Mouse (Mus musculus) embryo, embryonic 11 days (tissue): ENCODE data around the gene Sdccag8.

ENCODE experiments used
- DNase-seq: peaks from one replicate; pipeline ENCODE4 v3.0.0-alpha.2; 2015

Sdccag8 gene

DNA sequence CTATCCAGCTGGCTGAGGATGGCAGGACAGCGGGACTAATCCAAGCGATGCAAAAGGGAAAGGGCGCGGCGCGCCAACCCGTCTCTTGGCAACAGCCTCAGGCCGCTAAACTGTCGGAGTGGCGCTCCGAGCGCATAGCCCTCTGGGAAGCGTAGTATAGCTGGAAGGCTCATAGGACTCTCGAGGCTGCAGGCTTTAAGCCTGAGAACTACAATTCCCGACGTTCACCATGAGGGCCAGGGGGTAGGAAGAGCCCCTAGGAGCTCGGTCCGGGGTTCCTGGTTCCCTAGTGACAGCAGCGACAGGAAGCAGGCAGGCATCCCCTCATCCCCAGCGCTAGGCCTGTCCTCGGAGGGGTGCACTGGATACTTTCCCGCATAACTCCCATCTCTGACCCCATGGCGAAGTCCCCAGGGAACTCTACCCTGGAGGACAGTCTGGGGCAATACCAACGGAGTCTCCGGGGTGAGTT, at the start of gene Sdccag8:
TSS of gene Sdccag8 (plus strand) at position 70 of the 472 bp plus-strand sequence.
- DNase-seq: peak; percentile 97

GRCm38 (mm10) chr1:176774533-176774932, 39.9 kb upstream of the Sdccag8 start:
- DNase-seq: no peak

DNA sequence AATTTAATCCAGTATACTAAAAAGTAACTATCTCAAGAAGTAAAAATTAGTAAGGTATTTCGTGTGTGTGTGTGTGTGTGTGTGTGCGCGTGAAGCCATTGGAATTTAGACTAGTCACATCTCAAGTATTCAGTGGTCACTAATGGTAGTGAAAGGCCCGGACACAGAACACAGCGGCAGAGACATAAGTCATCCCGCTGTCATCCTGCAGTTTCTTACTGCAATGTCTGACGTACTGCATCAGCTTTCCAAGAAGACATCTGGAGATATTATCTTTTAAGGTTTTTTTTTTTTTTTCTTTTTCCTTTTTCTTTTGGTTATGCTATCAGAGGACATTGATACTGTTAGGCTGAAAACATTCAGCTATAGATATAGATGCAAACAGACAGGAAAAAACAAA, 25.1 kb upstream of the Sdccag8 start:
- DNase-seq: no peak

- no peak for DNase-seq
Measured at GRCm38 (mm10) chr1:176792175-176792574, 22.3 kb upstream of the Sdccag8 start.

DNA sequence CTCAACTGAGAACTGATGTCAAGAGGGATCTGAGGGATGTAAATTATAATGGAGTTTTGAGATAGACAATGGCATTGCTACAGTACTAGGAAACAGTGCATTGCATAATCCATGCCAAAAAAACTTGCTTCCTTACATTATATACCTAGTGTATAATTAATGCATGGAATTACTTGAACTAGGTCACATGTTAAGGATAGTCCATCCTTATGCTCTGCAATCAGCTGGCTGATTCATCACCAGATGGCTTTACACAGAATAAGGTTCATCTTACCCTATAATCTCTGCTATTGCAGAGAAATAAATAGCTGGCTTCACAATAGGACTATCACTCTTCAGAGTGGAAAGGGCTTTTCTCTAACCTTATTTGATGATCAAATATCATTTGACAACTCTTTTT, 15.8 kb upstream of the Sdccag8 start:
- DNase-seq: no peak

GRCm38 (mm10) chr1:176800728-176801365, 13.6 kb upstream of the Sdccag8 start:
- DNase-seq: peak; percentile 55

- DNase-seq: no peak
Measured at GRCm38 (mm10) chr1:176810161-176810560, 4.3 kb upstream of the Sdccag8 start.

- DNase-seq: no peak
Measured at GRCm38 (mm10) chr1:176811892-176812291, 2.6 kb upstream of the Sdccag8 start.

- peak; percentile 13 for DNase-seq
Measured at GRCm38 (mm10) chr1:176812491-176813291, 1.8 kb upstream of the Sdccag8 start.

DNA sequence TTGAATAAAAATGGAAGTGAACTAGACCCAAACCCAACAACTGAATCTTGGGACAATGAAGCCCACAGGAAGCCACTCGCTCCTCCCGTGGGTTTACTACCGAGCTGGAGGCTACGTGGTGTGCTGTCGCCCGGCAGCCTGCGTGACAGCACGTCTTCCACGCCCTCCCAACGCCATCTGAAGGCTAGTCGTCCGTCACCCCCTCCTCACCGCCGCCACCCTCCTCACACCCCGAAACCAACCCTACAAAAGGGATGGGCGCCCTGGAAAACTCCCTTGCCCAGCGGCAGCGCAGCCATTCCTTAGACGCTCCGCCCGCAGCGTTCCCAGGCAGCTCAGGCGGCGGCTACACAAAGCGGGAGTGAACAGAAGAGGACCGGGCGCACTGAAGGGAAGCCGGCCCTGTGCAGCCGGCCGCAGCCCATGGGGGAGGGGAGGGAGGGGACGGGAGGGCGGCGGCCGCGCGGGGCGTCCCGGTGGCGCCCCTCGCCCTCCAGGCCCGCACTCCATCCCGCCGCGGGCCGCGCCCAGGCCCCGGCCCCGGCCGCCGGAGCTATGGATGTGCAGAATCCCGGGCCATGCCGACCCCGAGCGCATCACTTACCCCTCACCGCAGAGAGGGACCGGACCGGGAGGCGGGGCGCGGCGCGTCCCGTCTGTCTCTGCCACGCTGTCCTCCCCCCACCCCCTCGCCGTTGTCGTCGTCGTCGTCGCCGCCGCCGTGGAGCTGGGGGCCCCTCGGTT, 996 bp upstream of the Sdccag8 start:
- DNase-seq: peak; percentile 85

DNA sequence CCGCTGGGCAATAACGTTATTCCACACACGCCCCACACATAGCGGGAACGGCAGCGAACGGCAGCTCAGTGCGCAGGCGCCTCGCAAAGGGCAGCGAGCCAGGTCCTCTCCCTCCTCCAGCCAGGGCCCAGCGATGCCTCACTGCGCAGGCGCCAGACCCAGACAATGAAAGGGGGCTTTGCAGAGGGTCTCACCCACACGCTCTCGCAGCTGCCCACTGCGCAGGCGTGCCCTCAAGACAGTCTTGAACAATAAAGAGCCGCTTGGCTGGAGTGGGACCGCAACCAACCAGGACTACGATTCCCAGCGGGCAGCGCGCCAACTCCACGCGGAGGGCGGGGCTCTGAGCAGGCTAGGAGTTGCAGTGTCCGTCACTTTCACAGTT, 432 bp upstream of the Sdccag8 start, which contains the start of gene Cep170:
TSS of gene Cep170 (minus strand) at position 32 of the 385 bp plus-strand sequence.
- peak; percentile 99 for DNase-seq

- DNase-seq: no peak
Measured at GRCm38 (mm10) chr1:176816728-176817127, 2.3 kb downstream of the Sdccag8 start.

- DNase-seq: no peak
Measured at GRCm38 (mm10) chr1:176818147-176818546, 3.7 kb downstream of the Sdccag8 start.

GRCm38 (mm10) chr1:176818763-176819162, 4.3 kb downstream of the Sdccag8 start:
- no peak for DNase-seq

DNA sequence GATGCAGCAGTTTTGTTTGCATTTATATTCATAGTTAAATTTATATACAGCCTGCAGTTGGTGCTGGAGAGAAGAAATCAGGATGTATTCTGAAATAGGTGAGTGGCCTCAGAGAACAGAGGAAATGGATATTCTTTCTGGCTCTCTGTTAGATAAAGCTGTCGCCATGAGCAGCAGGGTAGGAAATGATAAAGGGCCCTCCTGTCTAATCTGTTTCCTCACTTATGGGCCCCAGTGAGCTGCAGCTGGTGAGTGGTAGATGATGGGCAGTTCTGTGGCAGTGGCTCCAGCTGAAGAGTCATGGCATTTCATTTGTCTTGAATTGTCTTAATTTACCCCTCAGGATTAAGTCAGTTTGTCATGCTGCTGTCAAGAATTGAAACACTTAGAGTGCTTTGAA, 7.5 kb downstream of the Sdccag8 start:
- no peak for DNase-seq

DNA sequence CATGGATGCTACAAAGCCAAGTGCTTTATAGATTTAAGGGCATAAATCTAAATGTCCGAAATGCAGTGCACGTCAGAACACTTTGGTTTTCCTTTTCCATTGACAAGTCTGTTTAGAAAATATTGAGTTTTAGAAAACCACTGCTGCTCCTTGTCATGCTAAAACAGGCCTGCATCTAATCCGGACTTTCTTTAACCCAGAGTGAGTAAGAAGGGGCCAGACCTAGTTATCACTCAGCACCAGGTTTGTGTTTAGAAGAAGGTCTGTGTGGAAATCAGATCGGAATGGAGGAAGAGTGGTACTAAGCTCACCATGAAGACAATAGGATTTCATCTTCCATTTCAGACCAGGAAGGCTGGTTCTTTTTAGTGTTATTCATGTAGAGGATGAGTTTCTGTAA, 8.5 kb downstream of the Sdccag8 start:
- DNase-seq: no peak

DNA sequence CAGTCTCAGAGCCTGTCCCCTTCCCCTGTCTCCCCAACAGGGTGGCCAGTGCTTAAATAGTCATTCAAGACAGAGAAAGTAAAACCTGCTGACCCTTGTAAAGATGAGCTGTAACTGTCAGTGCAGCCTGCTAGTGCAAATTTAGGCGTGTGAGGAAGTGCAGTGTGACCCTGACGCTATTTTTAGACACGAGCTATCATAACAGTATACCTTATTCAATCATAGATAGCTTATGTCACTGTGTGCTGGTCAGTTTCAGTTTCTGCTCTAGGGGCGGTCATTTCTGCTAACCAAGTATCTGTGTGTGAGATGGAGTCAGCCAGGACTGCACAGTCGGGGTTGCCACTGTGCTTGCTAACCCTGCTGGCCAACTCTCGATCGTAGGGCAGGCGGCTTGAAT, 9.4 kb downstream of the Sdccag8 start:
- no peak for DNase-seq

DNA sequence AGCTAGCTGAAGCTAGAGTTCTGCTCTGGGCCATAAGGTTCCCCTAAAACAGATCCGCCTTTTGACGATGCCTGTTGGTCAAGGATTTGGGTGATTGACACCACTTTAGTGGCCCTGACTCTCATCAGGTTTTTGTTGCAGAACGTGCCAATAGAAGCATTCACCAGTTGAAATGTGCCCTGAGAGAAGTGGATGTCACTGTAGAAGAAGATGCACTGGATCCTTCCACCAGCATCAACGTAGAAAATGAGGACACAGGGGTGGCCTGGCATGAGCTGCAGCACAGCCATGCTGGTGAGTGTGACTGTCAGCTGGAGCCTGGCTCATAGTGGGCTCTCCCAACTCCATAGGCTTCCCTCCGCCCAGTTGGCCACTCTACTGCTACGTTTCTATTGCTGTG, 10.2 kb downstream of the Sdccag8 start:
- no peak for DNase-seq

DNA sequence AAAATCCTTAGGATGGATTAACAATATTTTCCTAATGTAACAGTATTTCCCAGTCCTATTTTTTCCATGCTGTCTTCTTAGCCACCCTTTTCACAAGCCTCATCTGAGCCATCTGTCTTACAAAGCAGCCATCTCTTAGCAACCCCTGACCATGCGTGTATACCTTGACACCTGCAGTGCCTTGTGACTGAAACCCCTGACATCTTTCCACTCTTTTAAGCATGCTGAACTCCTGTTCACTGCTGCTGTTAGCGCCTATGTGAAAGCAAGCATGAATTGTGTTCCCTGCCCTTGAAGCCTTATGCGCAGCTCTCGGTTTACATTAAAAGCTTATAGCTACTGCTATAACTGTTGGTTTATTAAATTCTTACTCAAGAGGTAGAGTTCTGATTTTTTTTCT, 10.6 kb downstream of the Sdccag8 start:
- no peak for DNase-seq

DNA sequence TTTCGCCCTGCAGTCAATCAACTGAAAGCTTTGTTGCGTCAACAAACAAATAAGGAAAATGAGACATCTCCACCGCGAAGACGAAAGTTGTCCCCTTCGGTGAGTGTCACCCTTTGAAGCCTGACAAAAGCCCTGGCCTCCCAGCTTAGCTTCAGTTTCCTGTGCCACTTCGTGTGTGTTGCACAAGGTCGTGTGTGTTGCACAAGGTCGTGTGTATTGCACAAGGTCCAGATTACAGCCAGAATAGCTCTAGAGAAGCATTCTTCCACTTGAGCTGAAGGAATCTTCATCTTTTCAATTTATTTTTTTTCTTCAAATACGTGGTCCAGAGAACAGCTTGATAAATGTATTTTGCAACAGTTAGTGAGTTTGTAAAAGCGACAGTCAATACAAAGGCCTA, 11.7 kb downstream of the Sdccag8 start:
- DNase-seq: no peak

DNA sequence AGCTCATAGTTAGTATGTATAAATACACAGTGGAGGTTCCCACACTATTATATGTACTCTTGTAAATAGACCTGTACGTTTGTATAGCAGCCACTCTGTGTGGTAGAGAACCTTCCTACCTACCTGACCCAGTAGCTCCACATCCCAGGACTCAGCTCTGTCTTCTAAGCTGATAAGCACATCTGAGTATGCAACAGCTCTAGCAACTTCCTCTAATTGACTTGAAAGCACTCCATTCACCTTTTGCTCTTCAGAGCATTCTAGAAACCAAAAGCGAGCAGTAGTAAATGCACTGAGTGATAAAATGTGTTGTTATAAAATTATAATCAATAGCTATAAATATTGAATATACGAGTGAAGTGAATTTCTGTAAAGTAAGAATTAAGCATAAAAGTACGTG, 12.5 kb downstream of the Sdccag8 start:
- no peak for DNase-seq

GRCm38 (mm10) chr1:176827365-176827764, 12.9 kb downstream of the Sdccag8 start:
- no peak for DNase-seq

DNA sequence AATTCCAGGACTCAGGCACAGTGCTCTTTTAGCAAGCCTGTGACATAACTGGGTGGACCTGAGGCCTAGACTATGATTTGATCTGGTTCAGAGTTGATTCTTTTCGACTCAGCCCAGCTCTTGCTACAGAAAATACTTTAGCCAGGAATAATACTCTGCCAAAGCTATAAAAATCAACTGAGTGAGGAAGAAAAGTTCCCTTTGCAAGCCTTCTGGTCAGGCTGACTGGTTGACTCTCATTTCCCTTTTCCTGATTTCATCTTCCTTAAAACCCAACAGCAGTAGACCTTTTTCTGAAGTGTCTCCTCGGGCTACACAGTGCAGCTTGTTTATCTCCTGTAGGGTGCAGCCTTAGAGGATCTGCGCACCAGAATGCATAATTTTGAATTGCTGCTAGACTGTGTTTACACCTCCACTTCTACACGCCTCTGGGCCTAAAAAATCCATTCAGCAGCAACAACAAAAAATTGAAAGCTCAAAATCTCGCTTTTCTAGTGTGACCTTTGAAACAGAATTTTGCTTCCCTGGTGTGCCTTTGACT, 13.6 kb downstream of the Sdccag8 start:
- no peak for DNase-seq
